Mouse (Mus musculus): ENCODE measurements around the gene Sertad4. TPM values are rescaled to one million over a fixed set of nuclear protein-coding genes. Genes with fewer than 3 reads are reported as not detected.

Gene Sertad4
- total RNA-seq, 1 experiment = 1.6 TPM

DNA sequence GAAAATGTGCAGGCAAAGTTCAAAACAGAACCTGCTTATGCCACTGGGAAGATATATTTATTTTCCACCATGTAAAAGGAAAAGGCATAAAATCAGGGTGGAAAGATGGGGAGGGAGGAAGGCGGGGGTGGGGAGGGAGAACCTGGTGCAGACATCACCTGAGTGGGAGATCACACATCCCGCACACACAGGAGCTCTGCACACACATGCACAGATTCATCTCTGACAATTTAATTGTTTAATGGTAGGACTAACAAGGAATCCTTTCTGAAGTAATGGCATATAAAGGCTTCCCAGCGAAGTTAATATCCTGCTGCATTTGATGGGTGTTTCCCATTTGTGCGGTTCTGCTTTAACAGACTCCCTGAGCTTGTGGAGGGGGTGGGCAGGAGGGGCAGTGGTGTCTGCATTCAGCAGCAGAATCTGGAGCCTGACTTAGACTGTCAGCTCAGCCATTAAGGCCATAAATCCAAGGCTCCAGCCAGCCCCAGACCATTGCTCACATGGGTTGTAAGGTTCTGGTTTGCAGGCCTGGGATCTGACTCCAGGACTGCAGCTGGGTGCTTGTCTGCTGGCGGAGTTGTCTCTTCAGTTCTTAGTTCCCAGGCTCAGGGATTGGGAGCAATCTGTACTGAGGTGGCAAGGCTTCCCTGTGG lies 5.9 kb upstream of the Sertad4 start:
- no peak overlapping the region for H3K27ac ChIP-seq (ENCODE audit: insufficient read depth, low read depth, low read length, poor library complexity, severe bottlenecking)
- no peak for DNase-seq (ENCODE audit: low read depth, low spot score)

DNA sequence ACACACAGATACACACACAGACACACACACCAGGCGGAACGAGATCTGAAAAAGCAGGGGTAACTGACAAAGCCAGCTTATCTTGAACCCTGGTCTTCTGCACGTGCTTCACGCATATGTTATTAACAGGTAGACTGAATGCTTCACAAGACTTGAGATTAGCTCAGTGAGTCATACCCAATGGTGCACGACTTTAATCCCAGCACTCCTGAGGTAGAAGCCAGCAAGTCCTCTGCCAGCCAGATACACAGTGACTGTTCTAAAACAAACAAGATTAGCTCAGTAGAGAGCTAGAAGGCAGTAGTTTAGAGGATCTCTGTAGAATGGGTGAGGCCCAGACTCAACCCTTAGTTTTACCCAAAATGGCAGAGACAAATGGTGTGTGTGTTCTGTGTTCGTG lies 4.7 kb upstream of the Sertad4 start:
- in situ Hi-C loops (cut with MboI; ENCODE audit: low sequenced_read_pairs in 2 of 2, unreplicated experiment in 2 of 2) = no loop called here
- Histone ChIP-seq H3K27ac (ENCODE audit: insufficient read depth, low read depth, low read length, poor library complexity, severe bottlenecking) (no peak overlapping the region), H3K4me1 (ENCODE audit: control insufficient read depth in 2 of 2, insufficient read depth in 2 of 2, low read length in 2 of 2, poor library complexity in 1 of 2) (peaks cover 0 to 3% of the 10 kb centered on the region in 2 experiments; a peak in 1 of 4 replicates)

More for the DNA sequence above, 5.9 kb upstream of the Sertad4 start:
- Histone ChIP-seq H3K9ac (ENCODE audit: insufficient read depth, low read depth, low read length, poor library complexity, severe bottlenecking) (no peak overlapping the region), H3K9me3 (ENCODE audit: control insufficient read depth, insufficient read depth, low read depth, low read length) (no peaks in the 10 kb centered on the region), H3K4me1 (ENCODE audit: control insufficient read depth in 2 of 2, insufficient read depth in 2 of 2, low read length in 2 of 2, poor library complexity in 1 of 2) (peaks cover 0 to under 1% of the 10 kb centered on the region in 2 experiments; a peak in 1 of 4 replicates), H3K36me3 (ENCODE audit: control insufficient read depth, insufficient read depth, low read length, poor library complexity, severe bottlenecking) (no peaks in the 10 kb centered on the region), H3K4me3 (ENCODE audit: insufficient read depth in 1 of 2, low read depth in 1 of 2, low read length in 2 of 2, poor library complexity in 1 of 2, severe bottlenecking in 1 of 2) (no peak overlapping the region)
- TF ChIP-seq MAFK (IDR thresholded peaks at IDR 0.05; ENCODE audit: insufficient read depth, low read depth, low read length) (no peak), ZNF384 (IDR thresholded peaks at IDR 0.05; ENCODE audit: low read depth, low read length) (no peak), ZC3H11A (IDR thresholded peaks at IDR 0.05; ENCODE audit: borderline replicate concordance, low read depth, low read length) (no peak), HCFC1 (IDR thresholded peaks at IDR 0.05; ENCODE audit: borderline replicate concordance, insufficient read depth, low read length) (no peak), CHD2 (IDR thresholded peaks at IDR 0.05; ENCODE audit: low read depth, low read length) (no peak)
- in situ Hi-C loops (cut with MboI; ENCODE audit: low sequenced_read_pairs in 2 of 2, unreplicated experiment in 2 of 2) = no loop called here

DNA sequence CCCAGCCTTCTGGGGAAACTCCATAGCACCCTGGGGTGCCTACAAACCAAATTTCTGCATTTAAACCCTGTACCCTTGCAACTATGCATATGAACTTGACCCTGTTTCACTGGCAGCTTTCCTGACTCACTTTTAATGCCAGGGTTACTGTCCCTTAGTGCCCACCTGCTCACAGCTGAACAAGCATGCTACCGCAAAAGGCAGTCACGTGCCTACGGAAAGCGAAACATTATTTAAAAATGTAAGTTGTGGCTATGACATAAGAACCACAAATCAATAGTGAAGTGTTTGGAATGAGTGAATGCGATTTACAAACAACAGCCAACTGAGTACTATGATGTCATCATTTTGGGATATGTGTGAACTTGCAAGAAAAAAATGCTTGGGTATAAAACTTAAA lies 2.0 kb upstream of the Sertad4 start:
- DNase-seq (ENCODE audit: low read depth, low spot score) = no peak
- no peaks in the 10 kb centered on the region for H3K36me3 ChIP-seq (ENCODE audit: control insufficient read depth, insufficient read depth, low read length, poor library complexity, severe bottlenecking)
- no peaks in the 10 kb centered on the region for H3K9me3 ChIP-seq (ENCODE audit: control insufficient read depth, insufficient read depth, low read depth, low read length)
- H3K4me1 ChIP-seq (ENCODE audit: control insufficient read depth in 2 of 2, insufficient read depth in 2 of 2, low read length in 2 of 2, poor library complexity in 1 of 2) = peaks cover 0 to 7% of the 10 kb centered on the region in 2 experiments; a peak in 2 of 4 replicates
- in situ Hi-C loops (cut with MboI; ENCODE audit: low sequenced_read_pairs in 2 of 2, unreplicated experiment in 2 of 2) = no loop called here
- no peak overlapping the region for H3K4me3 ChIP-seq (ENCODE audit: insufficient read depth in 1 of 2, low read depth in 1 of 2, low read length in 2 of 2, poor library complexity in 1 of 2, severe bottlenecking in 1 of 2)
- TF ChIP-seq CHD2 (IDR thresholded peaks at IDR 0.05; ENCODE audit: low read depth, low read length) (no peak), ZNF384 (IDR thresholded peaks at IDR 0.05; ENCODE audit: low read depth, low read length) (no peak), ZC3H11A (IDR thresholded peaks at IDR 0.05; ENCODE audit: borderline replicate concordance, low read depth, low read length) (no peak), MAFK (IDR thresholded peaks at IDR 0.05; ENCODE audit: insufficient read depth, low read depth, low read length) (no peak), HCFC1 (IDR thresholded peaks at IDR 0.05; ENCODE audit: borderline replicate concordance, insufficient read depth, low read length) (no peak)
- H3K9ac ChIP-seq (ENCODE audit: insufficient read depth, low read depth, low read length, poor library complexity, severe bottlenecking) = no peak overlapping the region
- no peak overlapping the region for H3K27ac ChIP-seq (ENCODE audit: insufficient read depth, low read depth, low read length, poor library complexity, severe bottlenecking)

More for the DNA sequence above, 4.7 kb upstream of the Sertad4 start:
- TF ChIP-seq CHD2 (IDR thresholded peaks at IDR 0.05; ENCODE audit: low read depth, low read length) (no peak), HCFC1 (IDR thresholded peaks at IDR 0.05; ENCODE audit: borderline replicate concordance, insufficient read depth, low read length) (no peak), ZNF384 (IDR thresholded peaks at IDR 0.05; ENCODE audit: low read depth, low read length) (no peak)
- no peak for DNase-seq (ENCODE audit: low read depth, low spot score)
- Histone ChIP-seq H3K9me3 (ENCODE audit: control insufficient read depth, insufficient read depth, low read depth, low read length) (no peaks in the 10 kb centered on the region), H3K4me3 (ENCODE audit: insufficient read depth in 1 of 2, low read depth in 1 of 2, low read length in 2 of 2, poor library complexity in 1 of 2, severe bottlenecking in 1 of 2) (no peak overlapping the region), H3K36me3 (ENCODE audit: control insufficient read depth, insufficient read depth, low read length, poor library complexity, severe bottlenecking) (no peaks in the 10 kb centered on the region), H3K9ac (ENCODE audit: insufficient read depth, low read depth, low read length, poor library complexity, severe bottlenecking) (no peak overlapping the region)

DNA sequence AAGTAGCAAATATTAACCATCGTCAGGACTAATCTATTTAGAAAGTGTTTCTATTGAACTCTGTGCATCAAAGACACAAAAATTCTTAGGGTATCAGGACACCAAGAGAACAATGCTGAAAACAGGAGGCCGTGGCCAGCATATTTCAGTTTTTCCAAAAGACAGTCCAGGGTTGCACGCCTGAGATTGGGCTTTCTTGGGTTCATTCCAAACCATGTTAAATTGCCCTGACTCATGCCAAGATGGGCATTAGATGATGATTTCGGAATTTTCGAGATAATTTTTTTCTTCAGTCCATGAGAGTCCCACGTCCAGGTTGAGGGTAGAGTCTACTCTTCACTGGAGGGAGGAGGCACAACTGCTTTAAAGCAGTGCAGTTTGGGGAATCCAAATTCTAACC lies 1.4 kb upstream of the Sertad4 start:
- TF ChIP-seq ZNF384 (IDR thresholded peaks at IDR 0.05; ENCODE audit: low read depth, low read length) (no peak), CHD2 (IDR thresholded peaks at IDR 0.05; ENCODE audit: low read depth, low read length) (no peak), ZC3H11A (IDR thresholded peaks at IDR 0.05; ENCODE audit: borderline replicate concordance, low read depth, low read length) (no peak), MAFK (IDR thresholded peaks at IDR 0.05; ENCODE audit: insufficient read depth, low read depth, low read length) (no peak), HCFC1 (IDR thresholded peaks at IDR 0.05; ENCODE audit: borderline replicate concordance, insufficient read depth, low read length) (no peak)
- no peak overlapping the region for H3K9ac ChIP-seq (ENCODE audit: insufficient read depth, low read depth, low read length, poor library complexity, severe bottlenecking)
- H3K4me3 ChIP-seq (ENCODE audit: insufficient read depth in 1 of 2, low read depth in 1 of 2, low read length in 2 of 2, poor library complexity in 1 of 2, severe bottlenecking in 1 of 2) = no peak overlapping the region
- in situ Hi-C loops (cut with MboI; ENCODE audit: low sequenced_read_pairs in 2 of 2, unreplicated experiment in 2 of 2) = no loop called here
- DNase-seq (ENCODE audit: low read depth, low spot score) = no peak
- no peaks in the 10 kb centered on the region for H3K36me3 ChIP-seq (ENCODE audit: control insufficient read depth, insufficient read depth, low read length, poor library complexity, severe bottlenecking)
- no peak overlapping the region for H3K27ac ChIP-seq (ENCODE audit: insufficient read depth, low read depth, low read length, poor library complexity, severe bottlenecking)
- H3K9me3 ChIP-seq (ENCODE audit: control insufficient read depth, insufficient read depth, low read depth, low read length) = no peaks in the 10 kb centered on the region
- peaks cover 0 to 7% of the 10 kb centered on the region in 2 experiments; a peak in 2 of 4 replicates for H3K4me1 ChIP-seq (ENCODE audit: control insufficient read depth in 2 of 2, insufficient read depth in 2 of 2, low read length in 2 of 2, poor library complexity in 1 of 2)

All from ES-E14 (cell line).